Mouse (Mus musculus) ES-CJ7 (cell line): ENCODE measurements around the gene Fem1a.
"Not testable (repeated sequence)": the region's sequence is repeated elsewhere in the genome, so short reads cannot be mapped to it uniquely, and the experiment has no call there.

Source experiments
- DNase-seq: peaks from one replicate; pipeline ENCODE4 v3.0.0; 2011; ENCODE audit warnings: low read depth, low spot score

Fem1a gene

GRCm38 (mm10) chr17:56255429-56255828 is 1.2 kb upstream of the Fem1a start:
- no peak for DNase-seq

DNA sequence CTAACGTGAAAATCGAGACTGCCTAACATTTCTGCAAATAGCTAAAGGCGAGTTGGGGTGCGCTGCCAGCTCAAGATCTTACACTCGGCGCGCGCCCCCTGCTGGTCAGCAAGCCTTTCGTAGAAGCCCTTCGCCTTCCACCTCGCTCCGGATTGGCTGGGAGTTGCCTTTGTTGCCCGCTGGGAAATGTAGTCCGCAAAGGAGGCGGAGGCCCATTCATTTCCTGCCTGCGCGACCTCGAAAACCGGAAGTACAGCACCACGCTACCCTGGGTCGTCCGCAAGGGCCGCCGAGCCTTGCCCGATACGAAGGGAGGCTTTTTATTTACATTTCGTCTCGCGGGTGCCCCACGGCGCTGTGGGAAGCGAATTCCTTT is 759 bp upstream of the Fem1a start:
- DNase-seq = peak; percentile 99

GRCm38 (mm10) chr17:56257181-56257894 is 728 bp downstream of the Fem1a start:
- DNase-seq = no peak

DNA sequence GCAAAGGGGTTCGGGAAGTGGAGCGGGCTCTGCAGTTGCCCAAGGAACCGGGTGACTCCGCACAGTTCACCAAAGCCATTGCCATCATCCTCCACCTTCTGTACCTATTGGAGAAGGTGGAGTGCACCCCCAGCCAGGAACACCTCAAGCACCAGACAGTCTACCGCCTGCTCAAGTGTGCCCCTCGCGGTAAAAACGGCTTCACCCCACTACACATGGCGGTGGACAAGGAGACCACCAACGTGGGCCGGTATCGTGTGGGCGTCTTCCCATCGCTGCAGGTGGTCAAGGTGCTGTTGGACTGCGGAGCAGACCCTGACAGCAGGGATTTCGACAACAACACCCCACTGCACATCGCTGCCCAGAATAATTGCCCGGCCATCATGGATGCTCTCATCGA is 1.7 kb downstream of the Fem1a start:
- DNase-seq = not testable (repeated sequence)

- not testable (repeated sequence) for DNase-seq
Measured at GRCm38 (mm10) chr17:56258812-56259211, 2.2 kb downstream of the Fem1a start.

GRCm38 (mm10) chr17:56259301-56260037 is 2.9 kb downstream of the Fem1a start:
- no peak for DNase-seq

- peak; percentile 47 for DNase-seq
Measured at GRCm38 (mm10) chr17:56261166-56261565, 4.6 kb downstream of the Fem1a start.

- no peak for DNase-seq
Measured at GRCm38 (mm10) chr17:56262645-56263094, 6.1 kb downstream of the Fem1a start.

DNA sequence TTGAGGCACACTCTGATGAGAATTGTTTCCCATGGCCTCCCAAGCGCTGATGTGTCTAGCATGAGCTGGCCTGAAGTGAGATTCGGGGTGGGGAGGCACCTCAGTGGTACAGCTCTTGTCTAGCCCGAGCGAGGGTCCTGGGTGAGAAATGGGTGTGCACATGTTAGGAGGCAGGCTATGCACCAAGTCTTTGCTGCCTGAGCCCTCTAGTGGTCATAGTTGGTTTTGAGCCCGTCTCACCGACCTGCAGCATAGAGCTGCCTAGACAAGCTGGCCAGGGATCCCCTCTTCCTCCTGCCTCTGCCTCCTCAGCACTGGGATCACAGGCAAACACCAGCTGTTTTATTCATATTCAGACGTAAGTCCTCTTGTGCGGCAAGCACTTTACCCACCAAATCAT is 7.4 kb downstream of the Fem1a start:
- DNase-seq = peak; percentile 94

GRCm38 (mm10) chr17:56265011-56265410 is 8.4 kb downstream of the Fem1a start:
- no peak for DNase-seq

DNA sequence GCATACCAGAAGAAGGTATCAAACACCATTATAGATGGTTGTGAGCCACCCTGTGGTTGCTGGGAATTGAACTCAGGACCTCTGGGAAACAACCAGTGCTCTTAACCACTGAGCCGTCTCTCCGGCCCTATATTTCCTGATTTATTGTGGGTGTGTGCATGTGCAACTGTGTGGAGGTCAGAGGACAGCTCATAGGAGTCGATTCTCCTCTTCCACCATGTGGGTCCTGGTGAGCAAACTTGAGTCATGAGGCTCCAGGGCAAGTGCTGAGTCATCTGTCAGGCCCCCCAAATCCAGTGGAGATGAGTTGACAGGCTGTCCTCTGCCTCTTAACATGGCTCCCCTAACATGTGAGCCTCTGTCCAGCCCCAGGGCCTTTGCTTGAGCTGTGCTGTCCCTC is 9.3 kb downstream of the Fem1a start:
- DNase-seq = no peak

DNA sequence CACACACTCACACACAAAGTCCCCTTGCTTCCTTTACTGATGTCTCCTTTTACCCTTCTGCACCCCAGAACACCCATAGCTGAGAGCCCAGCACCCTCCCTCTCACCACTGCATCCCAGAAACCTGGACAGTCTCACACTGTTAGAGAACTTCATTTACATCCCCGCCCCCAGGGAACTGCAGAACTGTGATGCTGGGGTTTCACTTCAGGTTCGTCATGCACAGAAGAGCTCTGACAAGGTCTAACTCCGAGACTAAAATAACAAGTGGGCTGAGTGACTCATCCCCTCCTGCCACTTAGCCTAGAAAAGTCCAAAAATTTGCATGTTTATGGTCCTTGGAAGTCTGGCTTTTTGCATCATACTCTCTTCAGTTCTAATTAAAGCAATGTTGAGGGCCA is 9.7 kb downstream of the Fem1a start:
- no peak for DNase-seq

DNA sequence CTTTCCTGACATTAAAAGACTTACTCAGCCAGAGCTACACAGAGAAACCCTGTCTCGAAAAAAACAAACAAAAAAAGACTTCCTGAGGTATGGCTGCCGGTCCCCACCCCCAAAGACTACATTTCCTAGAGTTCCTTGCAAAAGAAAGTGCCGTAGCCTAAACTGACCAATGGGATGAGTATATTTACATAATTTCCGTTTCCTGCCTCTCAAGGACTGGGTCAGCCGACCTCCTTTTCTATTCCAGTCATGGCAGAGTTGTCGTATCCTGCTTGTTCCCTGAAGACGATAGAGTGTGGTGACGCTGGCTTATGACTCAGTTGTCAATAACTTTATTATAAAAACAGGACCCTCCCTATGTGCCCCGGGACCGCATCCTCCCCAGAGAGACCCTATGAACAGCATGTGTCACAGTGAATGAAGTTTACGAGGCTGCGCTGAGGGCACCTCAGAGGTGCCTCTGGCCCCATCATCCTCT is 12.6 kb downstream of the Fem1a start:
- peak; percentile 82 for DNase-seq

GRCm38 (mm10) chr17:56269741-56270140 is 13.1 kb downstream of the Fem1a start:
- no peak for DNase-seq

GRCm38 (mm10) chr17:56271609-56272253 is 15.1 kb downstream of the Fem1a start:
- no peak for DNase-seq

- no peak for DNase-seq
Measured at GRCm38 (mm10) chr17:56272644-56273043, 16.0 kb downstream of the Fem1a start.

DNA sequence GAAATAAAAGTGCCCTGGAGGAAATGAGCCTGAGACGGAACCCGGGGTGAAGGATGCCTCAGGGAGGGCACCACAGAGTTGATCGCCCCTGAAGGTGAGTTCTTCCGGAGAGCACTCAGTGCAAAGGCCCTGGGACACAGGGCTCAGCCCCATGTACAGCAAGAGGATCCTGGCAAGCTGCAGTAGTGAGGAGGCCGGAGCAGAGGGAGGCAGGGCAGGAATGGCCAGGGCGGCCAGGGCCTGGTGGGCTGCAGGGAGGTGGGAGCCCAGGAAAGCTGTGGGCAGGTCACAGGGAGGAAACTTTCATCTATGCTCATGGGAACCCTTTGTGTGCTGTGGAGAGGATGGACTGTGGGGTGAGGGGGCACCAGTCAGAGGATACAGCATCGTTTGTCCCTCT is 16.9 kb downstream of the Fem1a start:
- no peak for DNase-seq

GRCm38 (mm10) chr17:56273986-56274385 is 17.4 kb downstream of the Fem1a start:
- DNase-seq = no peak

GRCm38 (mm10) chr17:56275842-56276480 is 19.4 kb downstream of the Fem1a start:
- no peak for DNase-seq

- DNase-seq = peak; percentile 91
Measured at GRCm38 (mm10) chr17:56276643-56277566, 20.3 kb downstream of the Fem1a start, which contains the start of gene Ticam1. Ticam1 (minus strand) TSS chr17:56276786.

- DNase-seq = no peak
Measured at GRCm38 (mm10) chr17:56277567-56277893, 20.9 kb downstream of the Fem1a start.
